Mouse (Mus musculus): ENCODE results near the gene Rassf6.

DNA sequence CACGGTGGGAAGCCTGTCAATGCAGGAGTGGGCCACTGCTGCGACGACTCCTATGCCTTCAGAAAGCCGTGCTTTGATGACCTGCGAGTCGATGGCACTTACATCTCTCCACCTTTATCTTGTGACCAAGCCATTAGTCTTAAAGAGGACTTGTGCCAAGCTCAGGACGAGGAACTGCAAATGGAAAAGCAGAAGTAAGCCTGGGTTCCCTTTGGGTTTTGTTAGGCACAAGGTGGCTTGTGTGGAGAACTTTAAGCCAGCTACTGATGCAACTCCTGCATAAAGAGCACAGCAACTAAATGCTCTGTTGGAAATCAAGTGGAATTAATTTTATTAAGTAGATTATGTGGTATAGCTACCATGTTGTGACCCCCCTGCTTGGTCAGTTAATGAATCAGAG, 55.7 kb downstream of the Rassf6 start:
- TF ChIP-seq CTCF (IDR thresholded peaks at IDR 0.05) (no peak), POLR2A (IDR thresholded peaks at IDR 0.05; ENCODE audit: insufficient read depth, low read depth, low read length) (no peak)

All from heart, adult 2 months (tissue).